Mouse (Mus musculus): ENCODE results near the gene Gm49325.

DNA sequence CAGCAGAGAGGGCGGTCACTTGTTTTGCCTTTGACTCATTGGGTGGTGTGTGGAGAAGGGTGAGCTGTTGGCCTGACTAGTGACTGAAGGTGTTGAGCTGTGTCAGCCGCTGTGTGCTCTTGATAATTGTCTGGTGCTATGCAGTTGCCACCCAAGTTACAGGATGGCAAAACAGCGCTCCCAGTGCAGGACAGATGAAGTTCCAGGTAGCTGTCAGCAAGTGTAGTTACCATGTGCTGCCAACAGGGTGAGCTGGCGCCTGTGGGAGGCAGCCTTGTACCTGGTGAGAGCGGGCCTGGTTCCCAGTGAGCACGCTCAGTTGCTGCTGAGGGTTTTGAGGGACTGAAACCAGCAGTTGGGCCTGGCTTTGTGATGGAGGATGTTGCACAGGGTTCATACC, 15.2 kb upstream of the Gm49325 start:
- peak; percentile 96 for TF ChIP-seq CTCF (conservative IDR thresholded peaks at IDR 0.05; ENCODE audit: low read length)
- TF ChIP-seq POU5F1 (IDR thresholded peaks at IDR 0.05; ENCODE audit: borderline replicate concordance, low read length), result no peak

All from E14TG2a.4 (cell line).